Mouse (Mus musculus) brain, embryonic 14.5 days (tissue): ENCODE results near the gene Npat.

Experiments used
- CTCF ChIP-seq: fragments of 200-500 bp; IDR thresholded peaks from 2 replicates; pipeline ENCODE4 v1.5.1; 2012; ENCODE audit warnings: inconsistent platforms, mild to moderate bottlenecking, moderate library complexity, borderline replicate concordance; ENCODE audit not compliant: insufficient read depth, insufficient read length; ENCODE audit errors: extremely low read depth
- POLR2A ChIP-seq: fragments of 200-500 bp; IDR thresholded peaks from 2 replicates; pipeline ENCODE4 v1.6.1; 2012; ENCODE audit warnings: mild to moderate bottlenecking, inconsistent platforms, borderline replicate concordance; ENCODE audit not compliant: poor library complexity, insufficient read depth, insufficient read length, severe bottlenecking; ENCODE audit errors: extremely low read depth

GRCm38 (mm10) chr9:53607816-53608215 lies 71.0 kb downstream of the Npat start:
- TF ChIP-seq CTCF (no peak), POLR2A (no peak)
